Mouse (Mus musculus): ENCODE measurements around the gene Gm49396. TPM values are rescaled to one million over a fixed set of nuclear protein-coding genes. Genes with fewer than 3 reads are reported as not detected.

Gm49396 gene
- total RNA-seq, 2 experiments from 2014 or later, result 1.6 to 2.2 TPM

DNA sequence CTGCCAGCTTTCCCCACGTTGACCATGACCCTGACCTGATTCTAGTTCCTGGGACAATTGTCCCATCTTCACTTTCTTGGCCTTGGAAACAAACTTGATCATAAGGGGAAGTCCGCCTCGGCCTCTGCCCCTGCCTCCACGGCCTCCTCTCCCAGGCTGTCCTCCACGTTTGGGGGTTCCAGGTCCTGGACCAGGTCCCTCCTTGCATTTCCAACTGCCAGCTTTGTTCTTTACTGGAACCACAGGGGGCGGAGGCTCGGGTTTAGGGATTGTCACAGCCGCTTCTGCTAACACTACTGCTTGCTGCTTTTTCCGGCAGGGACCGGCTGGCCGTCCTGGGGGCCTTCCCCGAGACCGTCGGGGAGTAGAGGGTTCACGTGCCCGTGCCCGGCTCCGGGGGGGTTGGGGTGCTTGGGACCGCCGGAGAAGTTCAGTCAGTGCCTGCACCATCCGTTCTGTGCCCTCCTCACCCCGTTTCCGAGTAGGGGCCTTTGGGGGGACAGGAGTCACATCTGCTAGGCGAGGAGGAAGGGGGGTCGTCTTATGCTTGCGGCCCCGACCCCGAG is 23.4 kb downstream of the Gm49396 start:
- DNase-seq, result no peak

DNA sequence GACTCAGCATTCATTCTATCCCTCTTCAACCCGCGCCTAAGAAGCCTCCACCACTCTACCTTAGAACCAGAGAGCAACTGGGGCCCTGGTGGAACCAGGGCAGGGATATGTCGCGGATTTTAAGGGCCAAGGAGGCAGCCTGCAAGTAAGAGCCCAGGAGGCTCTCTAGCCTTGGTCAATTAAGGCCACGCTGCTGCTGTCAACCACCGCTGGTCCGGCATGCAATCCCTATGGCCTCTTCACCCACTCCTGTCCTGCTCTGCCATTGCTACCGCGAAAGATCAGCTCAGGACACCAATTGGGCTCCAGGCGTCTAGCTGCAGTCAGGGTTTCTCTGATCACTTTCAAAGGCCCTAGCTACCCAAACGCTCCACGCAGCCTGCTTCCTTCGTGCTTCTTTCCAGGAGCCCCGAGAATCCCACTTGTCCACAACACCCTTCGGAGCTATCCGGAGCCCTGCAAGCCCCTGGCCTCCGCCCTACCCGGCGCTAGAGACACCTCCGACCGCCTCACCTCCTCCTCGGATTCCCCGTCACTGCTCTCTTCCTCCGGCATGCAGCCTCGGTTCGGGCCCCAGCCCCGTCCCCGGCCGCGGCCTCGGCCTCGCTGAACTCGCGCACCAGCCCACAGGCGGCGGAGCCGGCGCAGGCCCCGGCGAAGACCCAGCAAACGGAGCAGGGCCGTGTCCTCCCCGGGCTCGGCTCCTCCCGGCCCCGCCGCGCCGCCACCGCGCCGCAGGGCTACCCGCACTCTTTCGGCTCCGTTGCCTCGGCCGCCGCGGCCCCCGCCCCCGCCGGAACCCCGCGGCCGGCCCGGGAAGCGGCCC is 24.9 kb downstream of the Gm49396 start:
- no peak for DNase-seq

DNA sequence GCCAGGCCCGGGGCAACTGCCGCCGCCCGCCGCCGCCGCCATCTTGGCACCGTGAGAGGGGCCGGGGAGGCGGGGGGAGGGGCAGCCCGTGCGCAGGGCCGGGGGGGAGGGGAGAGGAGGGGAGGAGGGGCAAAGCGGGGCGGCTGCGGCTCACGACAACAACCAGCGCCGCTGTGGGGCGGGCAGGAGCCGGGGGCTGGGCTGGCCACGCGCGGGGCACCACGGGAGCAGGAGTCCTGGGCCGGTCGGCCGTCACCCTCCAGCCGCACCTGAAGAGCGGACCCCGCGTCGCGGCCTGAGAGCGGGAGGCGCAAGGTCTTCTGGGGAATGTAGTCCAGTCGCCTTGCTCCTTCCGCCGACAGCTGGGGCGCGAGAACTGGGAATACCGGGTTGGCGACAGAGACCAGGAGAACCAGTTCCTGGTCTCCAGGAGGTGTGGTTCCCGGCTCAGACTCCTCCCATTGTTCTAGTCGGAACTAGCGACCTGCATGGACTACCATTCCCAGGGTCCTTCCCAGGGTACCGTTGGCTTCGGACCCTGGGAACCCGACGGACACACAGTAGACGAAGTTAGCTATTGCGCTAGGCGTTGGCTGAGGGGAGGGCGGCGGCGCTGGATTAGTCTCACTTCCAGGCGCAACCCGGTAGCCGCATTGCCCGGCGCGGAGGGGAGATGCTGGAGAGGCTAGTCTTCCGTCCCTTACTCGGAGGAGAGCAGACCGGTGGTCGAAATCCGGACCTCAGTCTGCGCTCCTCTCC is 25.7 kb downstream of the Gm49396 start, which contains the start of gene Kmt2b:
TSS of gene Kmt2b (minus strand) at position 51 of the 759 bp plus-strand sequence.
- DNase-seq, result peak; percentile 98

DNA sequence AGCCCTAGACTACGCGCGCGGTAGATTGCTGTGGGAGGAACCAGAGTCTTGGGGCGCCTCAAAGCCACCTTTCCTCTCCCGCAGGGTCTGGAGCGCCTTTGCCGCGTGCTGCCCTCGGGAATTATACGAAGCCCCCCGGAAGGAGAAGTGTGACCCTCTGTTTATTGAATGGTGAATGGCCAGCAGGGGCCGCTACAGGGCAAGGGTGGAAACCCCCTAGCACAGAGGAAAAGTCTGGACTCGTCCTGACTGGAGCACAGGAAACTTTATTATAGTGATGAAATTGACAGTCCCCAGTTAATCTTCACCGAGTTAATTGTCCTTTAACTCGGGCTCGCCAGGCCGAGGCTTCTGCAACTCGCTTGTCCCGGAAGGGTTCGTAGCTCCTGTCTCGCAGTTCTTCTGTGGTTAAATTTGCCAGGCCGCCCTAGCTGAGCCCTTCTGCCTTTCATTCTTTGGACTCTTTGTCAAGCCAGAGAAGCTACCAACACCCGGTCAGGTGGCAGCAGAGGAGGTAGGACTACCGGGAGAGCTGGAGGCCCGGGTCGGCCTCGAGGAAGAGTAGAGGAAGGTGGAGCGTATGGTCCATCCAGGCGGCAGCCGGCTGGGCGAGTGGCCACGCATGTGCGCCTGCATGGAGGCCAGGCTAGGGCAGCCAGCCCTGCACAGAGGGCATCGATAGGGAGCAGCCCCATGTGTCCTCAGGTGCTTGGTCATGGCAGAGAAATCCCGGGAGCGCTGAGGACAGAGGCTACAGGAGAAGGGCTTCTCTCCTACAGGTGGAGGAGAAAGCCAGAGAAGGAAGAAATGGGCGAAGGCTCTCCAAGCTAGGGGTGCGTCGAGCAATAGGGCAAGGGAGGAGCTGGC is 26.5 kb downstream of the Gm49396 start:
- peak; percentile 78 for DNase-seq

DNA sequence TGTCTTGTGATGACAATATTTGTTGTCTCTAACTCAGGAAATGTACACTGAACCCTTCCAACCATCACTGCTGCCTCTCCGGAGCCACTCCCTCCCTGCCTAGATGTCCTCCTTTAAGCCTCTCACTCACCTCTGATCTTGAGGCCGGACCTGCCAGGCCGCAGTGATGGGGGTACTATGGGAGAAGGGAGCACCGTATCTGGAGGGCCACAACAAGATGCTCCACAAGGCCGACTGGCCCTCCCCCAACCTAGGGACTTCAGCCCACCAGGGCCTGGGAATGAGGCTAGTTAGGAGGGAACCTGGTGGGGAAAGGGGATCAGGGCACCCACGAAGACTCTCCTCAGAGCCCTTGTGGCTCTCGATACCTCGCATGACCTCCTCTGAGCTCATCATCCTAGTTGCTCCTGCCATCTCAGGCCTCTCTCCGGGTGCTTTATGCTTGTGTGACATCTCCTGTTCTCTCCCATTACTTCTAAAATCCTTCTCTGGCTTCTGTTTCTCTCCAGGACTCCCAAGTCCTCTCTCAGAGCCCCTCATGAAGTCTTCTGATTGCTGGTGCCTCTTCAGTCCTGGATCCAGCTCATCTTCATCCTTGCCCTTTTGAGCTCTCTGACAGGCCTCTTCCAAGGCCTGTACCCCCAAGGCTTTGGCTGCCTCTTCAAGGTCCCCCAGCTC is 27.9 kb downstream of the Gm49396 start:
- DNase-seq, result no peak

DNA sequence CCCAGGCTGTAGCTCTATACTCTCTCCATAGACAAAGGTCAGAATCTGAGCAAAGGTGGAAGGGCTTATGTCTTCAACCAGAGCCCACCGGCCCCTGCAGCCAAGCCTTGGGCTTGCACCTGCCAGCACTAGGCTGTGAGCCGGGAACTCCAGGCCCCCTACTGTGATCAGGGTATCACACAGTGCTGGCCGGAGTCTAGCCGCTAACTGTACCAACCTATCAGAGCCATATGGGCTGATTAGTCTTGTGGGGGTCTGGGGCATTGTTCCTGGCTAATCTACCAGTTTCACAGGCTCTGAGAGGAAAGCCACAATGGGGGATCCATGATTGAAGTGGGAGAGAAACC is 28.4 kb downstream of the Gm49396 start:
- DNase-seq, result no peak

DNA sequence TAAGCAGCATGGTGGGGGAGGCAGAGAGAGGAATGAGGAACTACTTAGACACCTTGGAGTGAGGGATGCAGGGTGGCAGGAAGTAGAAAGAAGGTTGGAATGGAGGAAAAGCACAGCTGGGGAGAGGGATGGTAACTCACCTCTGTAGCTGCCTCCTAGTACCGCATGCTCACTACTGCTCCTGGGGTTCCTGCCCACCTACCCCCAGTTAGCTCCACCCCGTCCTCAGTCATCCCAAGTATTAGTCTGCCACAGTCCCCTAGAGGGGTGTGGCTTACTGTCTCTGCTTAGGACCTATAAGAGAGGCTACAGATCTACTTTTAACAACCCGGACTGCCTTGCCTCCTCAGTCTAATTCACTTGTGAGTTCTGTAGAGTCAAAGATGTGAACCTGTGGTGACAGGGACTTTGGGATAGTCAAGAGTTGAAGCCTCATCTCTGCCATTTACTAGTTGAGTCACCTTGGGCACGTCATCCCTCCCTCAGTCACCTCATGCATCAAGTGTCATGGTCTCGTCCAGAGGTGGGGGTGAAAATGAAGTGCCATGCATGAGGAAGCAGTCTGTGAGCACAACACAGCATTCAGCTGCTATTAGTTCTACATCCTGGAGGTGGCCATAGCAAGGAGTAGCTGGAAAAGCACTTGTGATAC is 29.8 kb downstream of the Gm49396 start:
- no peak for DNase-seq

DNA sequence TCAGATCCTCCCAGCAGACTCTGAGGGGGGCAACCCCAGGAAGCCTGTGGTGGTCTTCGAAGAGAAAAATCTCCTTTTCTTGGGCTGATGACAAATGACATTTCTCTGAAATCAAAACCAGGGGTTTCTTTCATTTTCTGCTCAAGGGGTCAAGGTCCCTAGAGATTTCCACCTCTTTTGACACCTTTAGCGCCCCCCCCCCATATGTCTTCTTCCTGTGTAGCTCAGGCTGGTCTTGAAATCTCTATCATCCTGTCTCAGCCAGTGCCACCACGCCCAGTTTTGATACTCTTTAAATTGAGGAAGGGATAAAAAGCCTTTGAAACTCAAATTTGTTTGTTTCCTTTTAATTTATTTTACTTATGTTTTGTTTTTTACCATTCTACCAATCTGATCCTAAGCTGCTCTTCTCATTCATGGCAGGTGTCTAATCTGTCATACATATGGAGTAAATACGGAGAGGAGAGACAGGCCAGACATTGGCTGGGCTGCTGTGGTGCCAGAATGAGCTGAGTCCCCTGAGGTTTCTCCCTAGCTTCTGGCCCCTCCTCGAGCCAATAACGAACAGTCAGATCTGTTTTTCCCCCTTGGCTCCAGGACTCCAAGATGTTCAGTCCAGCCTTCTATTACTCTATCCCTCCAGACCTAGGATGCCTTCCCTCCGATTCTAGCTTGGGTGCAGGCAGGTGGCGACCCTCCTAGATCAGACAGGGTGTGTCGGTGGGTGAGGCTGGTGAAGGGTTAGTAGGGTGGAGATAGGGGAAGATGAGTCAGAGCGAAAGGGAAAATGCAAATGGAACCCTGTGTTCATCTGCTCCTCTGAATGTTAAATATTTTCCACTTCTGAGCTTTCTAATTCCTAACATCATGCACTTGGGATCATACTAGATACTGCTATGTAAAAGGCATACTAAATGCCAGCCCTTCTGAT is 30.7 kb downstream of the Gm49396 start:
- DNase-seq, result no peak

DNA sequence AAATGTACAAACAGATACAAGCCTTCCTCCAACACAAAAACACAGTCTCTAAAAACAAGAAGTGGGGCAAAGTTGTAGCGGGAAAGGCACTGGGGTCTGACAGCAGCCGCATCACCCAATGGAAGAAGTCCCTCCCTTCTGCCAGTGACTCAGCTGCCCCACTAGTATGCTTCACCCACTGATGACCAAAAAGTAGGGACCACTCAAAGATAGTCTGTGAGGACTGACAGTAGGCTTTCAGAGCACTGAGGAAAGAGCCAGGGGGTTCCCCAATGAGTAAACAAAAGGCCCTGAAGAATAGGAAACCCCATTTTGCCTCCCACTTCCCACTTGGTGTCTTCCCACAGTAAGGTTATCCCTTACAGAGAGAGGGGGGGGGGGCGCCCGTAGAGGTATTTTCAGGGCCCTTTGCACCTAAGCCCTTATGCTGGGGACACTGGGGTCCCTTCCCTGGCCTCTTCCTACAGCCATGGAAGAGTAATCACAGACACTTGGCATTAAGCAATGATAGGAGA is 31.4 kb downstream of the Gm49396 start:
- DNase-seq, result no peak

DNA sequence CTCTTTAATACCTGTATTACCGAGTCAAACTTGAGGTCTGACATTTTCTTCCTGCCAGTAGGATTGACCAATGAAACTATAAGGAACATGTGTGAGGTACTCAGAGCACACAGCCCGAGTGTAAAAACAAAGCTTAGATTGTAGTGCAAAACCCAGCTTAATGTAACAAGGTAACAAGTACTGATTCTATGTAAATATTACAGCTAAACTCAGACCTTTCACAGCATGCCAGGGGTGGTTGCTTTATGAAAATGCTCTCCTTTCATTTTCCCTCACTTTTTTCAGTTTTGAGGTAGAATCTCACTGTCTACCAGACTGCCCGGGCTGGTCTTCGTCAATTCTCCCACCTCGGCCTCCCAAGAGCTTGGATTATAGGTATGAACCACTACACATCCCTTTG is 32.9 kb downstream of the Gm49396 start:
- no peak for DNase-seq

DNA sequence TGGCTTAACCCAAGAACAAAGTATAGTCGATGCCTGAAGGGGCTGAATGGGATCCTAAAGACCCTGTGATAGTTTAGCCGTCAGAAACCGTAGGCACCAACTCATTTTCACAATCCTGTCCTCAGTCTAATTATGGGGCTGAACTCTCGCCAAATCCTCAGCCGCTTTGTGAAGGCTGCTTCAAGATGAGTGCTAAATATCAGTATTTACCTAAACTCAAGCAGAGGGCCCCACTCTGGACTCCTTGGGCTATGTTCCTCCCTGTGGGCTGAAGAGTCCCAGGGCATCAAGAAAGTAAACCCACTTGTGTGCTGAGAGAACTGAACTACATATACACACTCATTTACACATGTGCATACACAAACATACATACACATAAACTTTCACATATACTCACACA is 33.7 kb downstream of the Gm49396 start:
- DNase-seq, result no peak

DNA sequence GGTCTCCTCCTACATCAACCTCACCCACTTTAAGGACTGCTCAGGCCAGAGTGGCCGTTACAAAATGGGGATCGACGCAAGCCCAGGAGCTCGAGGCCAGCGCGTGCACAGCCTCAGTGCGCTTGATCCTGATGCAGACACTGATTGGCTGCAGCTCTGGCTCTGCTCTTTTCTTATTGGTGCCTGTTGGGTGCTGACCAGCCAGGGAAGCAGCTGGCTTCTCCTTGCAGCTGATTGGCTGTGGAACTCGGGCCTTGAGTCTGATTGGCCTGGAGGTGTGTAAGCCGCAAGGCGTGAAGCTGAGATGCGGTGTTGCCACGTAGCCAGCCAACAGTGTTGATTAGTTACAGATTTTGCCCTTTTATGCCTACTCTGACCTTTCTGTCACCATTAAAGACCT is 35.6 kb downstream of the Gm49396 start, which contains the start of gene Zbtb32:
TSS of gene Zbtb32 (minus strand) at position 124 of the 400 bp plus-strand sequence.
- no peak for DNase-seq

DNA sequence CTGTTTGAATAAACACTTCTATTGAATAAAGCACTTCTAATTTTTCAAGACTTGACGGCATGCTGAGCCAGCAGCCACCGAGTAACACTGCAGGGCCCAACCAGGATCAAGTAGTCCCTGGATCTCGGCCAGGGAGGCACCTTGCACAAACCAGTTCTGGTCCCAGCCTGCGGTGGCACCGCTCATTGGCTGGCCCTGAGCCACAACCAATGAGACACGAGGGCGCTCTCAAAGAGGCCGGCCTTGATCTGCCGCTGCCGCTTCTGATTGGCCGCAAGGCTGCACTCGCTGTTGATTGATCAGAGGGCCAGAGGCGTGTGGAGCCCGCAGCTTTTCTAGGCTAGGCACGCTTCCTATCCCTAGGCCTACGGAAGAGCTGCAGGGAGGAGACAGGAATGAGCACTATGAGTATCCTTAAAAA is 36.8 kb downstream of the Gm49396 start:
- DNase-seq, result peak; percentile 81

DNA sequence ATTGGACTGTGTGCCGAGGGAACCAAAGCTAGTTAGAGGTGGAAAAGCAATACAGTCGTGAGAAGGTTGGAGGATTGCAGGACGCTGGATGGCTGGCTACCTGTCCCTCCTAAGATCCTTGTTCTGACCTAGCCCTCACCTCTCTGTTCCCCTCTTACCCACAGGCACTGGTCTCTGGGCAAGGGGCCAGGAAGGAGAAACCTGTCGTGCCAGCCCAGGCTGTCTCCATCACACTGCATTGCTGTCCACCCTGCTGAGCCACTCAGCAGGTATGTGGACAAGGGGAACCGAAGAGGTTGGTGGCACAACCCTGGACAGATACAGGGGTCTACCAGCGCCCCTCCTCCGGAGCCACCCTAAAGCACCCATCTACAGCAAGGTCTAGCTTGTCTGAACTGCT is 37.5 kb downstream of the Gm49396 start:
- no peak for DNase-seq

DNA sequence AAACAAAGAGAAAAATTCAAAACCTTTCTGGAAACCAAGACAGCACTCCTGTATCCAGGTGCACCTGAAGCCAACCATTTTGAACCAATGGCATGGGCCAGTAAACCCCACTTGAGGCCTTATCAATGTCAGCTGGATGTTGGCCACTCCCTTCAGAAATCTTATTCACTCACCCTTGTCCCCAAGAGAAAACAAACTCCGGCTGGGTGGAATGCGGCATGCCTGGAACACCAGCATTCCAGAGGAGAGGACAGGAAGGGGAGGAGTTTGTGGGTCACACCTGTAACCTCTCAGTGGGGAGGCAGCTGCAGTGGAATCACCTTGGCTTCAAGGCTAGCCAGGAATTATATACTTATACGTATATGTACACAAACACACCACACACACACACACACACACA is 39.4 kb downstream of the Gm49396 start:
- no peak for DNase-seq

DNA sequence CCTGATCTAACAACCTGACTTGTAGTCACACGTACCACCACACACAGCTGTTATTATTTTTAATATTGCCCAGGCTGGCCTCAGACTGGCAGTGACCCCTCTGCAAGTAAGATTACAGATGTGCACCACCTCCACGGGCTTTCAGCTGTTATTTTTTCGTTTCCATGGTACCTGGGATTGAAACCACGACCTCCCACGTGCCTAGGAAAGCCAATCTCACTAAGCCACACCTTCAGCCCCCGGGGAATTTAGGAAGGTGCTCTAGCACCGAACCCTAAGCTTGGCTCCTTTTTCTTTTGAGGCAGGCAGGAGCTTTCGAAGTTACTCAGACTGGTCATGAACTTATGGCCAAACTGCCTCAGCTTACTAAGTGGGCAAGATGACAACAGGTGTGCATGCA is 41.3 kb downstream of the Gm49396 start:
- no peak for DNase-seq

DNA sequence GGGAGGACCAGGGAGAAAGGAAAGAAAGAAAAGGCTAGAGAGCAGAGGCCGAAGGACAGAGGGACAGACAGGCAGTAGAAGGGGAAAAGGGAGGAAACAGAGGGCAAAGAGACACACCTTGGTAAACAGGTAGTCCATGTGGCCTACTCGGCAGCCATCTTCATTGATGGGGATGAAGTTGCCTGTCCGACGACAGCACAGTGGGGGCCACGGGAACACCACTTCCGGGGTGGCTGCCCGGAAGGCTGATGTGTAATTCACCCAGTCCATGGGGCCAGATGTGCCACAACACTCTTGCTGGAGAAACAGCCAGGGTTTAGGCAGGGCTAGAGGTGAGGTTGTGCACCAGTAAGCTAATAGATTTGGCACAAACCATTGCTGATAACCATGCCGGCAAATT is 41.8 kb downstream of the Gm49396 start:
- DNase-seq, result no peak

DNA sequence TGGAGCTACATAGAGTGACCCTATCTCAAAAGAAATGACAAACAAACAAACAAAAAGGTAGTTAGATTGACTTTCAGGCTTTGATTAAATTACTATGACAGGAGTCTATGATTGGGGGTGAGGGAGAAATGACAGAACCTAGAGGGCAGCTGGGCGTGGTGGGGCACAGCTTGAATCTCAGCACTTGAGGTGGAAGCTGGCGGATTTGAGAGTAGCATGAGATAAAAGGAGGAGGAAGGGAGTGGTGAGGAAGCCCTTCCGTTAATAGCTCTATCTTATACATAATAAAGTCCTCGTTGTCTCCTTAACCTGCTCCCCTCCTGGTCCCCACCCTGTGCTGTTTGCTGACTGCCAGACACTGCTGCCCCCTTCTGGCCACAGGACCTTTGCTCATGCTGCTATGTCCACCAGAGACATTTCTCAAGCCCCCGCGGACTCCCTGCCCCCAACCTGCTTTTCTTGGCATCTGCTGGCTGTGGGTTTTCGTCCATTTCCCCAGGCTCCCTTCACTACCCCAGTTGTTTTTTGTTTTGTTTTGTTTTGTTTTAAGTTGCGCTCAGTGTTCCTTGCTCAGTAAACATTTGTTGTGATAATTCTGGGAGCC is 44.7 kb downstream of the Gm49396 start:
- DNase-seq, result no peak

DNA sequence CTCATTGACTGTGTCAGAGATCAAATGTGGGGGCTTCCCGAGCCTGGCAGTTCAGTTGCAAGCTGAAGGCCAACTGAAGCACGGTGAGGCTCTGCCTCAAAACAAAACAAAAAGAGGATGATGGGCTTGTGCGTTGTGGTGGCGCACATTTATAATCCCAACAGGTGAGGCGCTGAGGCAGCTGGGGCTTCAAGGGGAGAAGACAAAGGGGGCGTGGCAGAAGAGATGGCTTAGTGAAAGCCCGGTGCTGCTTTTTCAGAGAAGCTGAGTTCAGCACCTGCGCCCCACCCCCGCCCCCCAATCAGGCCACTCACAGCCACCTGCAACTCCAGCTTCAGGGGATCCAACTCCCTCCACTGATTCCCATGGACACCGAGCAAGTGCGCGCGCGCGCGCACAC is 45.3 kb downstream of the Gm49396 start:
- DNase-seq, result no peak
